Mouse (Mus musculus): Measurements from ENCODE around the gene Prl7a1.

Gene Prl7a1

DNA sequence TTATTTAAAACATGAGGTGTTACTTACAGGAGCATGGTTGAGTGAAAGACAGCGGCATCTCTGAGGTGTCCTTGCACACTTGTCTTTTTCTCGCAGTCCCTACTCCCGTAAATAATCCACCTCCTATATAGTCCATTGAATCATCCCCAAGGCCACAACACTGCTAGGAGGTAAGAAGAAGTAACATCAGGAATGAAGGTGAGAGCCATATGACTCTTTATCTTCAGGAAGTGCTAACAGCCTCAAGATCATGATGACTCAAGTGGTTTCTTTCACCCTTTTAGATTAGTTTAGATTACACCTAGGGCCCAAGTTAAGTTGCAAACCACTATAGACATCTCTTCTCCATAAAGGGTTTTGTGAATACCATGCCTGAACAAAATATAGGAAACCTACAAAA, at the start of gene Prl7a1:
Gene Prl7a1 (minus strand): TSS at position 101 of the 400 bp plus-strand sequence.
- in situ Hi-C loops (cut with MboI, MseI) = no loop called here

DNA sequence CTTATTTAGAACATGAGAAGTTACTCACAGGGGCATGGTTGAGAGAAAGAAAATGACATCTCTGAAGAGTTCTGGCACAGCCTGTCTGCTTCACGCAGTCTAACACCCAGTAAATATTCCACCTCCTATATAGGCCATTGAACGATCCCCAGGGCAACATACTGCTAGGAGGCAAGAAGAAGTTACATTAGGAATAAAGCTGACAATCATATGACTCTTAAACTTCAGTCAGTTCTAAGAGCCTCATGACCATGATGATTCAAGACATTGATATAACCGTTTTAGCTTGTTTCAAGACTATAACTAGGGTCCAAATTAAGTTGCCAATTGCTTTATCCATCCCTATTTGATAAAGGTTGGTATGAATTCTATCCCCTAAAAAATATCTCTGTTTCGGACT, 25.6 kb upstream of the Prl7a1 start, which contains the start of gene Prl7a2:
Gene Prl7a2 (minus strand): TSS at position 101 of the 400 bp plus-strand sequence.
- in situ Hi-C loops (cut with MboI, MseI) = no loop called here

DNA sequence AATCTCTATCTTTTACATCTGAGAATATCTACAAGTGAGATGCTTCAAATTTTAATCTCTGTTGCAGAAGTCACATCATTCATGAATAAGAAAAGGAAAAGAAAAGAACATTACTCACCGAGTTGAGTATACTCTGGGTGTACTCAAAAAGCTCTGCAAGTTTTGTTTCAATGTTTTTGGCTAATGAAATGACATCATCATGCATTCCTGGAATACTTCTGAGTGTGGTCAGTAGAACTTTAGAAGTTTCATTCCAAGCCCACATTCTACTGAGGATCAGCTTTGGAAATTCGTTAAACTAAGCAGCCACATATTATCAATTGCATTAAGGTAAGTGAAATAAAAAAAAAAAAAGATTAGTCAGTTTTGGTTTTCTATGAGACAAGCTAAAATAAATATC, 18.5 kb upstream of the Prl7a1 start:
- in situ Hi-C loops (cut with MboI, MseI) = no loop called here

DNA sequence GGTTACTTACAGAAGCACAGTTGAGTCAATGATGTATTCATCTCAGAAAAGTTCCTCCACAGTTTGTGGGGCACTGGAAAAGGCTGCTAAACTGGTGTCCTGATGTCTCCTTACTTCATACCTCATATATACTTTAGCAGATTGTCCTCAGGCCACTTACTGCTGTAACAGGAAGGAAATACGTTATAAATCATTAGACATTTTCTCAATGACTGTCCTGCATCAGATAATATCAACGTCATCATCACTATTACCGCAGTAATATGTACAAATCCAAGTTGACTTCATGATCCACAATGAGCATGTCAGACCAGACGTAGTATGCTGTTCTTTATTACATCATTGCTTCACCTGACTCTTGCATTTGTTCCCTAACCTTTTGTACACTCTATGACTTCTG, 31.8 kb downstream of the Prl7a1 start, which contains the start of gene Prl7b1:
Gene Prl7b1 (minus strand): TSS at position 101 of the 400 bp plus-strand sequence.
- in situ Hi-C loops (cut with MboI, MseI) = no loop called here
